Mouse (Mus musculus): ENCODE results near the gene Mn1.

- TF ChIP-seq CTCF (IDR thresholded peaks at IDR 0.05; ENCODE audit: low read depth) = no peak
- TF ChIP-seq EP300 (IDR thresholded peaks at IDR 0.05; ENCODE audit: low read depth) = no peak
Measured at GRCm38 (mm10) chr5:111423616-111424015, 6.5 kb downstream of the Mn1 start.

Data from liver, postnatal 0 days (tissue).